12 mouse cellular contexts compared by ENCODE assay signal in the genomic region with DNA sequence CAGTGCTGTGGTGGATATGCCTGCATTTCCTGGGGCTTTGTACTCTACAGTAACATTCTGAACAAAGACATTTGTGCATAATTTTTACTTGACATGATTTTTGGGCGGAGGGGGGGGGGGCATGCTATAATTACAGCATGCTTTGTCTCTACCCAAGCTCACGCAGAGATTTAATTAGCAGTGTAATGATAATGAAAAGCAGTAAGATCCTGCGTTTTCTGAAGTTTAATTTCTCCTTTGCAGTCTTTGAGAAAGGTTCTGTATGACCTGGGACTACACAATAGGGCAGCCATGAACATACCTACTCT.
"Had no signal": no experiment of that assay in that cellular context is flagged by ENCODE, and none has a peak within 500 bp of the region (broad histone marks: within the 10 kb centered on the region; RNA-seq: fewer than 3 reads in every experiment).

No protein-coding gene starts in this region.

- H3K4me1 ChIP-seq: kidney, embryonic 15.5 days; limb, embryonic 13.5 days; midbrain, embryonic 13.5 days had no signal

- H3K36me3 ChIP-seq: kidney, embryonic 15.5 days; limb, embryonic 13.5 days; midbrain, embryonic 13.5 days had no signal

- H3K9me3 ChIP-seq: kidney, embryonic 15.5 days; limb, embryonic 13.5 days; midbrain, embryonic 13.5 days had no signal

- H3K9ac ChIP-seq: kidney, embryonic 15.5 days; limb, embryonic 13.5 days; liver, embryonic 14.5 days; midbrain, embryonic 13.5 days had no signal

- DNase-seq: kidney, postnatal 14 days; left cerebral cortex, postnatal 4 days; lung, adult 18-20 months; retina, postnatal 1 day; right cerebral cortex, postnatal 4 days; spleen, adult 18-20 months; thymus, adult 18-20 months; thymus, postnatal 14 days had no signal

- H3K4me2 ChIP-seq: kidney, embryonic 15.5 days; limb, embryonic 13.5 days; midbrain, embryonic 13.5 days had no signal

- H3K4me3 ChIP-seq: kidney, embryonic 15.5 days; limb, embryonic 13.5 days; midbrain, embryonic 13.5 days had no signal

- H3K27ac ChIP-seq: kidney, embryonic 15.5 days; limb, embryonic 13.5 days; liver, embryonic 14.5 days; midbrain, embryonic 13.5 days had no signal

- H3K27me3 ChIP-seq: kidney, embryonic 15.5 days; limb, embryonic 13.5 days; midbrain, embryonic 13.5 days had no signal
